Mouse (Mus musculus): Measurements from ENCODE around the gene Tipin. TPM values are rescaled to one million over a fixed set of nuclear protein-coding genes. Genes with fewer than 3 reads are reported as not detected.
"Not testable (repeated sequence)": the region's sequence is repeated elsewhere in the genome, so short reads cannot be mapped to it uniquely, and the experiment has no call there.

Tipin gene
- total RNA-seq, 2 experiments from 2014 or later = 40.9 to 41.6 TPM

DNA sequence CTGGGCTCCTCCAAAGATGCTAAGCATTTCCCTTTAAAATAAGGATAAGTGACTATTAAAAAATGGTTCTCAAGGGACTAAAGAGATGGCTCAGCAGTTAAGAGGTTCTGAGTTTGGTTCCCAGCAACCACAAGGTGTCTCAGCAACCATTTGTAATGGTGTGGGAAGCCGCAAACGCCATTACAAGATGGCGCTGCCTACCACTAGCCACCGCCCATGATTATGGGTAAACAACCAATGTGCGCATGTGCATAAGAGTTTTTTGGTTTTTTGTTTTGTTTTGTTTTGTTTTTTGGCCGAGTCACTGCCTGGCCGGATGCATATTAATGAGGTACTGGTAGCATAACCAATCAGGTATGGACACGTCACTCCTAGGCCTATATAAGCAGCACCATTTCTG, 12.5 kb upstream of the Tipin start:
- DNase-seq (ENCODE audit: low spot score in 2 of 2) = not testable (repeated sequence)

DNA sequence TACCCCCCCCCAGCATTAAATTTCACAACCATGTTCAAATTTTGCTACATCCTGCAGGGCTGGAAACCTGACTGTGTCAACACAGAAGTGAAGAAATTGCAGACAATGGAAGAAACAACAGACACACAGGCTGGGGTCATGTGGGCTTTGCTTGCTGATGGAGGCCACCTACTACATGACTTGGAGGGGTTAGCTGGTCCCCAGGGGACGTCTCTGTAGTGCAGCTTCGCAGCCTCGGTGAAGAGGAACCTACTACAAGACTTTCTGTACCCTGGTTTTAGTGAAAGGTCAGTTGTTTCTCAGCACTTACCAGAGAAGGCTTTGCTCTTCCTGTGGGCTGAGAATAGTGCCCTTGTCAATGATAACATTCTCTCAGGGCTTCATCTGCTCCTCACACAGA, 10.1 kb upstream of the Tipin start:
- DNase-seq (ENCODE audit: low spot score in 2 of 2) = no peak

- peak in 1 of 2 experiments; percentile 37 for DNase-seq (ENCODE audit: low spot score in 2 of 2)
Measured at GRCm38 (mm10) chr9:64272611-64273010, 8.8 kb upstream of the Tipin start.

DNA sequence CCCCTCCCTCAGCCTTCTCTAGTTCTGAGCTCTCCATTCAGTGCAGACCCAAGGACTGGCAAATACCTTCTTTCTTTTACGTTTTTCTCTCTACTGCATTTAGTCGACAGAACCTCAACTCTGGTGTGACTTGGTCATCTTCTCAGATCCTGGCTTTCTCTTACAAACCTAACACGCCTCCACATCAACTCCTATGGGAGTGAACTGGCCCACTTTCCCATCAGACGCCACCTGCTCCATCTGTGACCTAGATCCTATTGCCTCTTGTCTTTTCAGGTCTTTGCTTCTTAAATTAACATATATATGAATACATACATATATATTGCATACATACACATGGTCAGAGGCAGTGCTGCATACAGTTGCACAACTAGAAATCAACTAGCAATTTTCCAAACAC, 7.6 kb upstream of the Tipin start:
- no peak for DNase-seq (ENCODE audit: low spot score in 2 of 2)

DNA sequence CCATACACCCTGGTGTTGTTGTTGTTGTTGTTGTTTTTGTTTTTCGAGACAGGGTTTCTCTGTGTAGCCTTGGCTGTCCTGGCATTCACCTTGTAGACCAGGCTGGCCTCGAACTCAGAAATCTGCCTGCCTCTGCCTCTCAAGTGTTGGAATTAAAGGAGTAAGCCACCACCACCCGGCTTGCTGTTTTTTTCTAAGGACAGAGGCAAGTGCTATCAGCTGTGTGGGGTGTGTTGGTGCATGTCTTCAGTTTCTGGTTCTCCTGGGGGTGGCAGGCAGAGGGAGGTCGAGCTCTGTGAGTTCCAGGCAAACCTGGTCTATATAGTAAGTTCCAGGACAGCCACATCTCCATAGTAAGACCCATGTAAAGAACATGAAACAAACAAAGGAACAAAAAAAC, 7.1 kb upstream of the Tipin start:
- no peak for DNase-seq (ENCODE audit: low spot score in 2 of 2)

DNA sequence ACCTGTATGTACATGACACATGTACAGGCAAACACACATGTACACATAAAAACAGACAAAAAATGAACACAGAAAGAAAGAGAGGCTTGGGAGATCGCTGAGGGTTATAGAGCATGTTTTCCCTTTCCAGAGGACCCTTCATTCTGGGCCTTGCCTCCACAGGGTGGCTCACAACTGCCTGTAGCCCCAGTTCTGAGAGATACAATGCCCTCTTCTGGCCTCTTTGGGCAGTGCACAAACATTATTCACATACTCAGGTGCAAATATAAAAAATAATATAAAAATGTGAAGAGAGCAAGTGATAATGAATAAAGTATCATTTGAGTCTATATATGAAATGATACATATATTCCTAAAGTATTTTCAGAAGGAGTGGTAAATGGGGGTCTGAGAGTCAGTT, 6.5 kb upstream of the Tipin start:
- no peak for DNase-seq (ENCODE audit: low spot score in 2 of 2)

DNA sequence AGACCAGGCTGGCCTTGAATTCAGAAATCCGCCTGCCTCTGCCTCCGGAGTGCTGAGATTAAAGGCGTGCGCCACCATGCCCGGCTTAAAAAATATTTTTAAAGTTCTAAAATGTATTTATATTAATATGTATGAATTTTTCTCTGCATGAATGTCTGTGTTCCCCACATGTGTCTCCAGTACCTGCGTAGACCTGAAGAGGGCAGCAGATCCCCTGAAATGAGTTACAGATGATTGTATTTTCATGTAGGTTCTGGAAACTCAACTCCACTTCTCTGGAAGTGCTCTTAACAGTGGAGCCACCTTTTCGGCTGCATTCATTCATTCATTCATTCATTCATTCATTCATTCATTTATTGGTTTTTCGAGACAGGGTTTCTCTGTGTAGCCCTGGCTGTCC, 3.7 kb upstream of the Tipin start:
- DNase-seq (ENCODE audit: low spot score in 2 of 2) = peak; percentile 25 to 57

DNA sequence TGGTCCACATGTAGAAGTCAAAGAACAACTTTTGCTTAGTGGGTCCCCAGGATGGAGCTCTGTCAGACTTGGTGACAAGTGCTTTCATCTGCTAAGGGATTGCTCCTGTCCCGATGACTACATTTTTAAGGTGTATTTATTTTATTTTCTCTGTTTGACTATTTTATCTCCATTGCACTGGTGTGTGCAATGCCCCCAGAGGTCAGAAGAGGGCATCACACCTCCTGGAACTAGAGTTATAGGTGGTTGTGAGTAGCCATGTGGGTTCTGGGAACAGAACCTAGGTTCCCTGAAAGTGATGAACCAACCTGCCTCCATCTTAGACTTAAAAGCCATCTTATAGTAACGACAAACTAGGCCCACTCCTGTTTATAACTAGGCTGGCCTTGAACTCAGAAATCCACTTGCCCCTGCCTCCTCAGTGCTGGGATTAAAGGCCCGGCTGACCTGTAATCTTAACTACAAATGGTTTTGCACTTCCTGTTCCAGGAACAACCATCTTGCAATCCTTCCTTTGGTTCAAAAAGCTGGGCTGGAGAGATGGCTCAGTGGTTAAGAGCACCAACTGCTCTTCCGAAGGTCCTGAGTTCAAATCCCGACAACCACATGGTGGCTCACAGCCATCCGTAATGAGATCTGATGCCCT, 2.6 kb upstream of the Tipin start:
- no peak for DNase-seq (ENCODE audit: low spot score in 2 of 2)

GRCm38 (mm10) chr9:64281781-64282178, 399 bp downstream of the Tipin start:
- DNase-seq (ENCODE audit: low spot score in 2 of 2) = no peak

DNA sequence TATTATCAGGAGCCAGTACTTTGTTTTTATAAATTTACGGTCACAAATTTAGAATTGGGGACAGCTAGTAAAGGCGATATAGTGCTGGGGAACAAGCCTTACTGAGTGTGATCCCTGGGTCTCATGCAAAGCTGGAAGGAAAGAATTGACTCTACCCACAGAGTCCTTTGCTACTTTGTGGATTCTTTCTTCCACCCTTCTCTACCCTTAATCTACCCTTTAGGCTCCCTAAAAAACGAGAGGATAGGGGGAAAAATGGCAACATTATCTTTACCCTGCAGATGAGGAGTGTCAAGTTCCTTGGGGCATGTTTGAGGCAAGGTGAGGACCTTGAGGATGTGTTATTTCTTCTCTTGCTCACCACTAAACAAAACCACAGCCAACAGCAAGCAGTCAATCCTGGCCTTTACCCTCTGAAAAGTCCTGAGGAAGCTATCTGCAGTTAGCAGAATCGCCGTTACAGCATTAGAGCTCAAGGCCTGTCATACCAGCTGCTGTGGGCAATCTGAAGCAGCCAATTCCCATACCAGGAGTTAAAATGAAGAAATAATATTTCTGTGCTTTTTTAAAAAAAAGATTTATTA, 1.1 kb downstream of the Tipin start:
- DNase-seq (ENCODE audit: low spot score in 2 of 2) = no peak

GRCm38 (mm10) chr9:64303086-64303485, 21.7 kb downstream of the Tipin start:
- not testable (repeated sequence) for DNase-seq (ENCODE audit: low spot score in 2 of 2)

DNA sequence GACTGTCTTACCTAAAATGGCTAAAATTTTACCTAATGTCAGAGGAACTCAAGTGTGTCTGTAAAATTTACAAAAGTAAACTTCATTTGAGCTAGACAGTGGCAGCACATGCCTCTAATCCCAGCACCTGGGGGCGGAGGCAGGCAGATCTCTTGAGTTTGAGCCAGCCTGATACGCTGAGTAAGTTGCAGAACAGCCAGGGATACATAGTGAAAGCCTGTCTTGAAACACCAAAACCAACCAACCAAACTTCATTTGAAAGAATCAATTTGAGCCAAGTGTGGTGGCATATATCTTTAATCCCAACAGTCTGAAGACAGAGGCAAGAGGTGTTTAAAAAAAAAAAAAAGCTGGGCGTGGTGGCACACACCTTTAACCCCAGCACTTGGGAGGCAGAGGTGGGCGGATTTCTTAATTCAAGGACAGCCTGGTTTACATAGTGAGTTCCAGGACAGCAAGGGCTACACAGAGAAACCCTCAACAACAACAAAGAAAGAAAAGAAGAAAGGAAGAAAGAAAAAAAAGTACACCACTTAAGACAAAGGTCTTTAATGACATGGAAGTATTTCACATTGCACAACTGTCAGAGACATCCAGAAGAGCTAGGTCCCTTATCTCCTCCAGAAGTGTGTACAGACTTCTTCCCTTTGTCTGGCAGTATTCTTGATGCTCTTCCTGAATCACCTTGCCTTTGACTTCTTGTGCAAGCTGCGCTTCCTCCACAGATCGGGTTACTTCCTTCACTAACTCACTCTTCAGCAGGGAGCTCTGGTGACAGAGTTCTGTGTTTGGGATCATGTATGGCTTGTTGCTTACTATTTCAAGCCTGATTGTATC, 25.3 kb downstream of the Tipin start:
- DNase-seq (ENCODE audit: low spot score in 2 of 2) = no peak

DNA sequence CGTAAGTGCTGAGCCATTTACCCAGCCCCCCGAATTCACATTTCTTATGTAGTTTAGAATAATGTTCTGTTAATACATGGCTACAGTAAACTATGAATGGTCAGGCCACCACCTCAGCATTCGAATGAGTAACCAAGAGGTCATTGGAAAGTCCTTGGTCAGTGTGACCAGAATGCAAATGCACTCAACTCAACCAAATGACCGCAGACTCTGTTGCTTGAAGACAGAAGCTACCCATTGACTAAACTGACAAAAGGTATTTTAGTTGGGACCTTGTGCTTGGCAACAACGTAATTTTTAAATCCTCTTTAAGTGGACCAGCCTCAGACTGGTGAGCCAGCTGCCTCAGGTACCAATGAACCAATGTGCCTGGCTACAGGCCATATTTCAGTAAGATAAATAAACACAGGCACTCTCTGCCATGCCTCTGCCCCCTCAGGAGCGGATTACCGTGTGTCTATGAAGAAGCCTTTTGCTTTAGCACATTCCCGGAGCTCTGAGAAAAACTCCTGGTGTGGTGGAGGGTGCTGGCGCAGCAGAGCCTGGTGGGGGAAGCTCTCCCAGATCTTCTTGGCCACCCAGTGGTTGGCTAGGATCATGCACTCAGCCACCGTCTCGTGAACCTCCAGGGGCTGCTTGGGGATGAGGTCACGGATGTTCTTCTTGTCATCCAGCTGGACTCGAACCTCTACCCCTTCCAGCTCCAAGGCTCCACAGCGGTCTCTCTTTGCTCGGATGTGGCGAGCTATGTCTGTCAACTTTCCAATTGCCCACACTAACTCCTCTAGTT, 29.8 kb downstream of the Tipin start:
- no peak for DNase-seq (ENCODE audit: low spot score in 2 of 2)

GRCm38 (mm10) chr9:64312128-64312527, 30.7 kb downstream of the Tipin start:
- DNase-seq (ENCODE audit: low spot score in 2 of 2) = no peak

DNA sequence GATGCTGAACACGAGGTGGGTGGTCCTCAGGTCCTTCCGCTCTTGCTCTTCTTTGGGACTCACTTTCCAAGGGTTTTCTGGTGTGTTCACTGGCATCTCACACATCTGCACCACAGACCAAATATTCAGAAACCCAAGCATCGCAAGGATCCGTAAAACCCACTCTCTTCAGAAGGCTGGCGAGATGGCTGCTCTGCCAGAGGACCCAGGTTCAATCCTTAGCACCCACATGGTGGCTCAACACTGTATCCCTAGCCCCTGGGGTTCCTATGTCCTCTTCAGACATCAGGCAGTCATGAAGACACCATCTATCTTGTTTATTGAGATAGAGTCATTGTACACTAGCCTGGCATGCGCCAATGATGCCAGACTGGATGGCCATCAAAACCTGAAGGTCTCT, 33.3 kb downstream of the Tipin start:
- no peak for DNase-seq (ENCODE audit: low spot score in 2 of 2)

GRCm38 (mm10) chr9:64316986-64317385, 35.6 kb downstream of the Tipin start:
- DNase-seq (ENCODE audit: low spot score in 2 of 2) = no peak

GRCm38 (mm10) chr9:64323976-64324375, 42.6 kb downstream of the Tipin start:
- DNase-seq (ENCODE audit: low spot score in 2 of 2) = no peak

GRCm38 (mm10) chr9:64335825-64336224, 54.4 kb downstream of the Tipin start:
- no peak for DNase-seq (ENCODE audit: low spot score in 2 of 2)

DNA sequence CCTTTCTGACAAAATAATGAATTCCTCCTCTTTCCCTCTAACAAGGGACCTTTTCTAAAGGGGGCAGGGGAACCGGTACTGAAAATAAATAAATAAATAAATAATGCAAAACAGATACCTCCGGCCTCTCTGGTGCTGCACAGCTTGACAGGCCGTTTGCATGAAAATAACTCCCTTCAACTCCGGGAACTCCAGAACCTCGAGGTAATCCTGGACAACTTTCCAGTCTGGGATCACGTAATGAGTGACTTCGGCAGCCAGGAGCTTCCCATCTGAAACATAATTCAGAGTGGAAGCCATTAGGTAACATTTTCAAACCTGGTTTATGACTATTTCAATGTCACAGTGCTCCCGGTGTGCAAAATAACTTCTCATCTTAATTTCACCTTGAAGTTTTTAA, 58.0 kb downstream of the Tipin start:
- no peak for DNase-seq (ENCODE audit: low spot score in 2 of 2)

DNA sequence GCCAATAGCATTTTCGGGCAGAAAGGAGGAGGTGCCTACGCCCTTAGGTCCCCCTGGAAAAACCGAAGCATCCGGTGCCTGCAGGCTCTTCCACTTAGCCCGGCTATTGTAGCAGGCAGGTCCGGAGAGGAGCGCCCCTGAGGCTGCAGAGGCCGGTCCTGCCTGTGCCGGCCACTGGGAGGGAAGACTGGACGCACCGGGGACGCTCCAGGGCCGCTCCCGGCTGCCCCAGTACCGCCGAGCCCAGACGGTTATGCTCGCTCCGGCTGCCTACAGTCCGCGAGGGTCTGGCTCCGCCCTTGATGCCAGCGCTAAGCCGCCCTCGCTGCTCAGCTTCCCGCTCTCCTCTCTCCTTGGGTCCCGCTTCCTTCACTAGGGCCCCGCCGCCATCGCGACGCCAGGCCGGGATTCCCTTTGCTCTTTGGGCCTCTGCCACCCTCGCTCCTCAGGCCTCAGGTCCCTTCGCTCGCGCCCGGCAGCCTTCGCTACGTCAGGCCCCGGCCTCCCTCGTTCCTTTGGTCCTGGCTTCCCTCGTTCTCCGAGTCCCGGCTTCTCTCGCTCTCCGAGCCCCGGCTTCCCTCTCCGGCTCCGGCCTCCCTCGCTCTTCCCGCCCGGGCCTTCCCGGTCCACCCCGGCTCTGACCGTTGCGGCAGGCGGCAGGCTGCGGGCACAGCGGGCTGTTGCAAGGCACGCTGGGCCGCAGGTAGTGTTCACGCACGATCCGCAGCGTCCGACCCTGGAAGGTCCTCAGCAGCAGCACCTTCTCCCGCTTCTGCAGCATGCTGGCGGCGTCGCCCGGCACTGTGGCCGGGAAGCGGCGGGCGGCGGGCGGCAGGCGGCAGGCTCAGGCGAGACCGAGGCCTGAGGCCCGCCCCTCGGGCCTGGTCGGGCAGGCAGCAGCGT, 59.2 kb downstream of the Tipin start:
- DNase-seq (ENCODE audit: low spot score in 2 of 2) = peak; percentile 61 to 78

DNA sequence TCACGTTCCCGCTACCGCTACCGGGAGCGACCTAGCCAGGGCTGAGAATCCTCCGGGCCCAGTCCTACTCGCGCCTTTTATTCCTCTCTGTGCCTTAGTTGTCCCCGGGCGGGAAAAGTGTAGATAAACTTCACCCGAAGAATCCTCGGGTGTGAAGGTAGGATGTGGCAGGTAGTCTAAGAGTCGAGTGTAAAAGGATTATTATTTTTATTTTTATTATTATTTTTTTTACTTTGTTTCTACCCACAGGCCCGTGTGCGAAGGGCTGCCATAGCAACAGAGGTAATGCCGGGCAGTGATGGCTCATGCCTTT, 59.8 kb downstream of the Tipin start, which contains the start of gene Dis3l:
Gene Dis3l, minus strand, starts transcription at position 35 of the 313 bp plus-strand sequence.
- DNase-seq (ENCODE audit: low spot score in 2 of 2) = no peak

All from gastrocnemius, postnatal 4 days (tissue).